Mouse (Mus musculus): ENCODE results near the gene Ksr2.

- TF ChIP-seq CTCF (IDR thresholded peaks at IDR 0.05; ENCODE audit: low read depth): peak; percentile 92
- TF ChIP-seq EP300 (optimal IDR thresholded peaks at IDR 0.05): no peak
Measured at GRCm38 (mm10) chr5:117506406-117506805, 92.6 kb downstream of the Ksr2 start.
